Mouse (Mus musculus): ENCODE results near the gene Flvcr1.

- TF ChIP-seq CTCF (IDR thresholded peaks at IDR 0.05; ENCODE audit: low read depth) (no peak), EP300 (optimal IDR thresholded peaks at IDR 0.05) (no peak)
Observed at GRCm38 (mm10) chr1:190976887-190977573, 48.9 kb downstream of the Flvcr1 start.

All from stomach, postnatal 0 days (tissue).